Mouse (Mus musculus) bone marrow, adult 2 months (tissue): ENCODE results near the gene Abhd4. TPM values are rescaled to one million over a fixed set of nuclear protein-coding genes. Genes with fewer than 3 reads are reported as not detected.

Experiments used
- H3K27ac ChIP-seq: fragments of 200-500 bp; 2 replicates; pipeline ENCODE4 v1.5.1; 2012; ENCODE audit warnings: low read depth, mild to moderate bottlenecking, control low read depth, inconsistent platforms, low read length; ENCODE audit not compliant: control insufficient read depth, poor library complexity, insufficient read depth
- H3K4me1 ChIP-seq: fragments of 200-500 bp; 2 replicates; pipeline ENCODE4 v1.6.1; 2011; ENCODE audit warnings: low read length; ENCODE audit not compliant: control insufficient read depth, insufficient read depth
- H3K4me3 ChIP-seq: fragments of 200-500 bp; replicated peaks from 2 replicates; pipeline ENCODE3; 2011; ENCODE audit warnings: mild to moderate bottlenecking, low read depth, low read length, control low read depth; ENCODE audit not compliant: control insufficient read depth
- CTCF ChIP-seq: fragments of 200-500 bp; IDR thresholded peaks from 2 replicates; pipeline ENCODE4 v1.5.1; 2011; ENCODE audit warnings: low read length, control low read depth; ENCODE audit not compliant: control insufficient read depth, insufficient read depth
- POLR2A ChIP-seq: fragments of 200-500 bp; IDR thresholded peaks from 2 replicates; pipeline ENCODE4 v1.6.1; 2011; ENCODE audit warnings: low read depth, mild to moderate bottlenecking, control low read depth, low read length, borderline replicate concordance; ENCODE audit not compliant: control insufficient read depth
- WGBS: fragments of 180-500 bp; shearing (Covaris S2); methylation state at CpG from one replicate; pipeline ENCODE4 v1.1.7; 2018; 5-methylcytosine and 5-hydroxymethylcytosine counted together
- polyA plus RNA-seq: library from polyadenylated mRNA; stranded (reverse); fragments of >200 nt; gene quantifications from 2 replicates; pipeline ENCODE4 v1.2.4, GENCODE M21; 2011; ENCODE audit warnings: low replicate concordance; ENCODE audit not compliant: missing spikeins, insufficient read depth, insufficient read length

Gene Abhd4
- polyA plus RNA-seq, 1 experiment, result 29.9 TPM

- 76% methylated on average over 5 of the region's 5 CpGs for WGBS
- no peak for TF ChIP-seq CTCF
- TF ChIP-seq POLR2A, result no peak
- Histone ChIP-seq H3K4me3 (no peak overlapping the region), H3K27ac (no peak overlapping the region), H3K4me1 (no peaks in the 10 kb centered on the region)
These were observed 44.1 kb upstream of the Abhd4 start for GRCm38 (mm10) chr14:54209932-54210331.

GRCm38 (mm10) chr14:54210401-54210800, 43.6 kb upstream of the Abhd4 start:
- H3K4me3 ChIP-seq, result no peak overlapping the region
- no peak for TF ChIP-seq CTCF
- no peak for TF ChIP-seq POLR2A
- no peak overlapping the region for H3K27ac ChIP-seq
- no peaks in the 10 kb centered on the region for H3K4me1 ChIP-seq
- WGBS, result 91% methylated on average over 2 of the region's 2 CpGs

GRCm38 (mm10) chr14:54211199-54211598, 42.8 kb upstream of the Abhd4 start:
- no peak overlapping the region for H3K4me3 ChIP-seq
- WGBS, result 79% methylated on average over 8 of the region's 8 CpGs
- peaks cover 1% of the 10 kb centered on the region; the same call in 1 of the 2 replicates for H3K4me1 ChIP-seq
- H3K27ac ChIP-seq, result no peak overlapping the region
- TF ChIP-seq POLR2A (no peak), CTCF (no peak)

- no peak overlapping the region for H3K4me3 ChIP-seq
- H3K27ac ChIP-seq, result no peak overlapping the region
- no peak for TF ChIP-seq POLR2A
- no peak for TF ChIP-seq CTCF
- peaks cover 1% of the 10 kb centered on the region; the same call in 1 of the 2 replicates for H3K4me1 ChIP-seq
- 76% methylated on average over 5 of the region's 5 CpGs for WGBS
These were observed 42.2 kb upstream of the Abhd4 start for GRCm38 (mm10) chr14:54211755-54212154.

DNA sequence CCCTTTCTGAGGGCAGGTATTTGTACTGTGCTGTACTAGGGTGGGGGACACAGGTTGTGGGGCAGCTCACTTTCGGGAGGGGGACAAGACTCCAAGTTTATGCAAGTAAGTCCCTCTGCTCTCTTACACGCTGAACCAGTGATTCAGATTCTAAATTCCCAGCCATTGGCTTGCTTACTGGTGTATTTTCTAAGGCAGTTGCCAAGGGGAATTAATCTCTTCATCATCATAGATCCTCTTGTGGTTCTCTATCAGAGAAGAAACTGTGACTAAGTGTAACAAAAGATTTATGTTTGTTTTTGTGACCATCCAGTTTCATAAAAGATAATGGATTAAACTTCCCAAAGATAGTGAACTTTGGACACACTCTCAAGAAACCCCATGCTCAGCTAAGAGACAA, 40.3 kb upstream of the Abhd4 start:
- Histone ChIP-seq H3K27ac (no peak overlapping the region), H3K4me3 (no peak overlapping the region)
- 73% methylated on average over 2 of the region's 2 CpGs for WGBS

GRCm38 (mm10) chr14:54214477-54214876, 39.5 kb upstream of the Abhd4 start:
- TF ChIP-seq POLR2A (no peak), CTCF (no peak)
- 38% methylated on average over 2 of the region's 2 CpGs for WGBS
- Histone ChIP-seq H3K27ac (no peak overlapping the region), H3K4me3 (no peak overlapping the region), H3K4me1 (peaks cover 1% of the 10 kb centered on the region; the same call in 1 of the 2 replicates)

More for the DNA sequence above, 40.3 kb upstream of the Abhd4 start:
- TF ChIP-seq POLR2A (no peak), CTCF (no peak)
- H3K4me1 ChIP-seq, result peaks cover 1% of the 10 kb centered on the region; the same call in 1 of the 2 replicates

GRCm38 (mm10) chr14:54214901-54215300, 39.1 kb upstream of the Abhd4 start:
- H3K27ac ChIP-seq, result no peak overlapping the region
- no peak overlapping the region for H3K4me3 ChIP-seq
- no peak for TF ChIP-seq POLR2A
- TF ChIP-seq CTCF, result no peak
- peaks cover 1% of the 10 kb centered on the region; the same call in 1 of the 2 replicates for H3K4me1 ChIP-seq
- 63% methylated on average over 10 of the region's 10 CpGs for WGBS

GRCm38 (mm10) chr14:54216126-54216525, 37.9 kb upstream of the Abhd4 start:
- no peak for TF ChIP-seq POLR2A
- no peak for TF ChIP-seq CTCF
- WGBS, result 78% methylated on average over 7 of the region's 7 CpGs
- H3K4me3 ChIP-seq, result no peak overlapping the region
- peaks cover 1% of the 10 kb centered on the region; the same call in 1 of the 2 replicates for H3K4me1 ChIP-seq
- no peak overlapping the region for H3K27ac ChIP-seq

DNA sequence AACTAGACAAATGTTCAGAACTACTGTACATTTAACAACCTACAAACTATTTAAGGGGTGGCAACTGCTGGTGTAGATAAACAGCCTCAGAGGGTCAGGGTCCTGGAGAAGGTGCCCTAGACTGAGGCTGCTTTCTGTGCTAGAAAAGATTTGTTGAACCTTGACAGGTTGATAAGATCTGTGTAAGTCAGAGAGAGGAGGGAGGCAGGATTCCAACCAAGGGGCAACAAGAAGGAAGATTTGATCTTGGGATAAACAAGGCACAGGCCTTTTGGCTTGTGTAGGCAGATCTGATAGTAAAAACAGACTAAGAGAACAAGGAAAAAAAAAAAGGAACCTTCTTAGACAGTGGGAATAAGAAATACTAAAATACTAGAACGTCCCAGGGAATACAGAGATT, 35.8 kb upstream of the Abhd4 start:
- Histone ChIP-seq H3K4me1 (peaks cover 1% of the 10 kb centered on the region; the same call in 1 of the 2 replicates), H3K4me3 (no peak overlapping the region), H3K27ac (no peak overlapping the region)
- TF ChIP-seq CTCF, result no peak
- TF ChIP-seq POLR2A, result no peak
- WGBS, result 61% methylated on average over 1 of the region's 1 CpGs
